Mouse (Mus musculus): ENCODE data around the gene Itgav.

Itgav gene

DNA sequence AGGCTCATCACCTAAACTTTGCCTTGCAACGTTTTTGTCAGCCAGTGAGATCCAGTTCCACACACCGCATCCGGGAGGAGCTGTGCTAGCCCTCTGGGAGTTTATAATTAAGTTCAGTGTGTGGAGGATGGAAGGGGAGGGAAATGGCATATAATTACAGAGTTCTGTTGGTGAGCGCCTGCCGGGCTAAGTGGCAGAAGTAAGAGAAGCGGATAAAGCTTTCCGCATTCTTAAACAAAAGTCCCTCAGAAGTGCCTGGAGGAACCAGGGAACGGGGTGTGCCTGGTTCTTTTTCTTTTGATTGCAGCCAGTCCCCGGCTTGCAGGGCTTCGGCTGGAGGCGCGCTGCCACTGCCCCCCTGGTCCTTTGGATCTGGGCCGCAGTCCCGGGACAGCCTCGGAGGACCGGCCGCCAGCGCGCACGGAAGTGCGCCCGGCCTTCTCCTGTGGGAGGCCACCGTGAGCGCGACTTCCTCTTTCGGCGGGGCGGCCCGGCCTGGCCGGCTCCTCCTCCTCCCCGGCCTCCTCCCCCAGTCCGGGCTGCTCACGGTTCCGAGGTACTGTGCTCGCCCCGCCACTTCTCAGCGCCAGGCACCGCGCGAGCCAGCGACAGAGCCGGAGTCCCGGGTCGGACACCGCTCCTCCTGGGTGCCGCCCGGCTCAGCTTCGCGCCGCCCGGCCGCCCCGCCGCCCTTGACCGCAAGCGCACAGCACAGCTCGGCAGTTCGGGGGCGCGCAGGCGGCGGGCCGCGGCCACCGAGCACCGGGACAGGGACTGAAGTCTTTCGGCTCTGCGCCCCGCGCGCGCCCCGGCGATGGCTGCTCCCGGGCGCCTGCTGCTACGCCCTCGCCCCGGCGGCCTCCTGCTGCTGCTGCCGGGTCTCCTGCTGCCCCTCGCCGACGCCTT lies at the start of gene Itgav:
TSS of gene Itgav (plus strand) at position 477 of the 906 bp plus-strand sequence.
- DNase-seq (ENCODE audit: low read depth, low spot score) = peak; percentile 71

DNA sequence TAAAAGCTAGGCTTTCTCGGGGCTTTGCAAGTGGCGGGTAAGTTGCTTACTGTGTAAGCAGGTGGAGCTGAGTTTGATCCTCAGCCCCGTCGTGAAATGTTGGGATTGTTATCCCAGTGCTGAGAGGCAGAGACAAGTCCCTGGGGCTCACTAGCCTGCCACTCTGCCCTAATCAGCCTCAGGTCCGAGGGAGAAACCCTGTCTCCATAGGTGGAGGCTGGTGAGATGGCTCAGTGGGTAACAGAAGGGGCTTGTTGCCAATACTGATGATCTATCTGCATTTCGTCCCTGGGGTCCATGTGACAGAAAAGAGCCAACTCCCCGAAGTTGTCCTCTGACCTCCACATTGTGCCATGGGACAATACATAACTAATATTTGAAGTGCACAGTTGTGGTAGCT lies 49.8 kb upstream of the Itgav start:
- DNase-seq (ENCODE audit: low read depth, low spot score) = no peak

DNA sequence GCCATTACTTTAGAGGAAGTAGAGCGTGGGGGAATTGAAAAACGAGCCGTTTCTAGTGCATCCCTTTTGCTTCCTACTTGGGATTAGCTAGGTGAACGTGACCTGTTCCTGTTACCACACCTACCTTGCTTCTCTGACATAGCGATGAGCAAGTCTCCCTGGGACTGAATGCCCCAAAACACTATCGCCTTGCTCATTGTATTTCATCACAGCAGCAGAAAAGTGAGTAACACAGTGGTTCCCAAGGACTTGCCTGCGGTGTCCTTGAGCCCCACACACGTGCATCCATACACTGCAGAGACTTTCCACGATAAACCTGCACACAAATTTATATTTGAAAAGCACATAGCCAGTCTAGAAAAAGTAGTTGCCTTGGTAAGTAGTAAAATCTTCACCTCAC lies 49.3 kb upstream of the Itgav start:
- no peak for DNase-seq (ENCODE audit: low read depth, low spot score)

DNA sequence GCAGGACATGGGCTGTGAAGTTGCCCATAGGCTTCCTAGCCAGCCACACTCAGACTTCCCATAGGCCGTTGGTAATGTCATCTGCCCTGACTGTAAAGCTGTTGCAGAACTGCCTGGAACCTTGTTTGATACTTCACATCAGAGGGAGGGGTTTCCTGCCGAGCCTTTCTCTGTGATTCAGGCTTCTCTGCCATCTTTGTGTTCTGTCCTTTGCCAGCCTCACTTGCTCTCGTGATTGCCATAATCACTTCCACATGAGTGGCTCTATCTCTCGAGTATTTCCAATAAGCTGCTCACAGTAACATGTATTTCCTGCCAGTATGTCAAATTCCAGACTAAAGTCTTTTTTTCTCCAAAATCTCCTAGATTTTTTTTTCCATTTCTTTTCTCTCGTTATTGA lies 48.5 kb upstream of the Itgav start:
- DNase-seq (ENCODE audit: low read depth, low spot score) = no peak

DNA sequence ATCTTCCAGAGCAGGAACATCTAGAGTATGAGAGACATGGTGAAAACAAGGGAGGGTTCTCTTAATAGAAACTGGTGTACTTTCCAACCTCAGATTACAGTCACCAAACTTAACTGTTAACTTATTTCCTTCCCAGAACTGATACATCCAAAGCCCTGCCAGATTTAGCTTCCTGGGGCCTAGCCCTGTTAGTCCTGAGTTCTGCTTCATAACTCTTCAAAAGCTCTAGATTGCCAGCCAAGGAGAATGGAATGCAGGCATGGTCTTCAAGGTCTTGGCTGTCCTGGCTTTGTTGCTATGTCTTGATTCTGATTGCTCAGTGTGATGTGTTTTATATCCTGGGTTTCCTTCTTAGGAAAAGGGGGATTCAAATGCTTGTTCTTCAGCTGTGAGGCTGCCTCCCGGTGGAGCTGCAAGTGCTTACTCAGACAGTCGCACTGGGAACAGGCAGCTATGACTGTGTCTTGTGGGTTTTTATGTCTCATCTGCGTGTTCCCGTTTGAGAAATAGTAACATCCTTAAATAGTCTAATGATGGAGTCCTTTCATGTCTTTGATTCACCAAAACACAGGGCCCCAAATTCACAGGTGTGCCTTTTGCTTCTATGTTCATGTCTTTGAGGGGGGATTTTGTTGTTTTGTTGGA lies 47.8 kb upstream of the Itgav start:
- no peak for DNase-seq (ENCODE audit: low read depth, low spot score)

DNA sequence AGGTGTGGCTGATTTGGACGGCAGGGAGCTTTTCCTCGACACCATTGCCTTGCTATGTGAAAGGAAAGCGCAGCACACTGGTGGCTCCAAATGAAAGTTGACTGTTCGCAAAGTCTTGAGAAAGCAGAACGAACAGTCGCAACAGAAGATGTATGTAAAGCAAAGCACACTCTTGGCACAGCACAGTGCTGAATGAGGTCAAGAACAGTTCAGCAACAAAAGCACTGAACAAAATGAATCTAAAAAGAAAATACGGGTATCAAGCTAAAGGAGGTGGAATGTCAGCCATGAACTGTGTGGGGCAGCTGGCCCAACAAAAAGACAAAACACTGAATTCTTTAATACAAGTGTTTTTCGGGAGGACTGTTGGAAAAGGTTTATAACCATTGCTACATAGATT lies 42.9 kb upstream of the Itgav start:
- no peak for DNase-seq (ENCODE audit: low read depth, low spot score)

DNA sequence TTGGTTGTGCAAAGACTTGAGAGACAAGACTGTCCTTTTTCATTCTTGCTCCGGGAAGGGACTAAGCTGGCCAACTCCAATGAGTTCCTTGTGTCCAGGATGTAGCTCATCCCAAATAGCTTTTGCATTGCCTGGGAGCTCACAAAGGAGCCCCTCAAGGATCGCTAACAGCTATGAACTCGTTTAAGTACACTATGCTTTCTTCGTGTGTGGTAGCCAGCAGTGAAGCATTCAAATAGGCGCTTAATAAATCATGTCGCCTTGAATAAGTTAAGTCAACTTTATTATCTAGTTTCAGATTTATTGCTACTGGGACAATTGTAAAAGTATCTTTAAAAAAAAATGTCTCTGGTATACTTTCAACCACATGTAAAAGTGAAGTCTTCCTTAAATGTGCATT lies 42.4 kb upstream of the Itgav start:
- no peak for DNase-seq (ENCODE audit: low read depth, low spot score)

DNA sequence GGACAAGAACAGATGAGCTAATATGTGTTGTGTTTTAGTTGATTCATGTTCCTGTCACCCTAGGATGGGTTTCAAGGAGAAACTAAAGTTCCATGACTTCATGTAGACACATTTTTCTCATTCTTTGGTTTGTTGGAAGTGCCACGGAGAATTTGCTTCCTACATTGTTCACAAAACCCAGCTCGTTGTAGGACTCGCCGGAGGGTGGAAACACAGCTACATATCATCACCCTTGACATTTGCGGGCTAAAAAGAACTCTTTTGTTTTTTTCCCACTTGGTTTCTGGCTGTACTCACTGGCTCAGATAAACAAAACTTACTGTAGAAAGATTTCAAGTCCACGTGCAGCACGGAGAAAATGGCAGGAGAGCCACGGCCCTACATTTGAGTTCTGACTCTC lies 41.9 kb upstream of the Itgav start:
- no peak for DNase-seq (ENCODE audit: low read depth, low spot score)

DNA sequence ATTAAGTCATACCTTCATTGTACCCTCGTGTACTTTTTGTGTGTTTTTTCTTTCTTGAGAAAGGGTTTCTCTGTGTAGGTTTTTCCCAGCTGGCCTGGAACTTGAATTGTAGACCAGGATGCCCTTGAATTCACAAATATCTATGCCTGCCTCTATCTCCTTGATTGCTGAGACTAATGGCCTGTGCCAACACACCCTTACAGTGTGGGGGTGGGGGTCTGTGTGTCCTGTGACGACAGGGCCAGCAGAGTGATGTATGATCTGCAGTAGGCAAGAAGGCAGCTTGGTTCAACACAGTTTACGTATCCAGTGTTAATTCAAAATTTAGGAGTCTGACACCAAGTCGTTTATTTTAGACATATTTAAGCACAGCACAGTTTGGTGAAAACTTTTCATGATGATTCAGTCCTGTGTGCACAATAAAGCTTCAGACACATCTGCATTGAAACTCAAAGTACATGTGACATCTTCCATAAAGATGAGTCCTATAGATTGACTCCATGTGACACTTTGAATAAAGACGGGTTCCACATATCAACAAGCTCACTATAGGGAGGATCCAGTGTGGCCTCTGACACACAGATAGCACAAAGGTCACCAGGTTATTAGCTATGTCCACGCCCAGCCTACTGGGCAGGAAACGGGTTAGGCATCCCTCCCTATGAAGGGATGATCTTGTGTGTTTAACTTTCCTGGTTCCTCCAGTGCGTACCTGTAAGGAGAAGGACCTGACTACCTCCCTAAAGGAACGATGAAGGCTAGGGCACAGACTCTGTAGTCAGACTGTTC lies 40.3 kb upstream of the Itgav start:
- DNase-seq (ENCODE audit: low read depth, low spot score) = no peak

DNA sequence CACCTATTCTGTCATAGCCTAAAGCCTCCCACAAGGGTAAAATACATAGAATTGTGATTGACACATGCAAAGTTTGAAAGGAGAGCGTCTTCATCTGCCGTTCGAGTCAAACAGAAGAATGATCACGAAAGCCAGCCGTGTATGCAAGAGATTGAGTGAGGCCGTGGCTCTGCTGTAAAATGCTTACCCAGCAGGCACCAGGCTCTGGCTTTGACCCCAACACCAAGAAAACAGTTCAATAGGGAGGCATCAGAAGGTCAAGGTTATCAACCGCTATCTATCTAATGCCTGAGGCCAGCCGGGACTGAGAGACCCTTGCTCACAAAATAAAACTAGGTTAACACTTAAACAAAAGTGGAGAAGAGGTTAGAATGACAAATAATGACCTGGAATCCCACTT lies 39.5 kb upstream of the Itgav start:
- no peak for DNase-seq (ENCODE audit: low read depth, low spot score)

DNA sequence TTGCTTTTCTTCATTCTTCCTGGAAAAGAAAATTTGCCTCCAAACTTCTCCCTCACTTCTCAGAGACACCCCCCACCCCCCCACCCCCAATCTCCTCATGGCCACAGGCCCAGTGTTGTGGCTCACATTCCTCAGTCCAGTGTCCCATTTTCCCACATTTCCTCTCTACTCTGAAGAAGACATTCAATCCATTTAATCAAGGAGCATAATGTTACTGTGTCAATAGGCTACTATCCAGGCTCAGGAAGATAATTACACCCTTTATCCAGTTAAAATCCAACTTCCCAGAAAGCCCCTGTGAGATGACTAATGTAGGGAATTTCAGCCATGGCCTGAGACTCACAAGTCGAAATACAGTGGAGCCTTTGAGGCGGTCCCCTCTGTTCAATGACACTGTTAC lies 33.8 kb upstream of the Itgav start:
- no peak for DNase-seq (ENCODE audit: low read depth, low spot score)

DNA sequence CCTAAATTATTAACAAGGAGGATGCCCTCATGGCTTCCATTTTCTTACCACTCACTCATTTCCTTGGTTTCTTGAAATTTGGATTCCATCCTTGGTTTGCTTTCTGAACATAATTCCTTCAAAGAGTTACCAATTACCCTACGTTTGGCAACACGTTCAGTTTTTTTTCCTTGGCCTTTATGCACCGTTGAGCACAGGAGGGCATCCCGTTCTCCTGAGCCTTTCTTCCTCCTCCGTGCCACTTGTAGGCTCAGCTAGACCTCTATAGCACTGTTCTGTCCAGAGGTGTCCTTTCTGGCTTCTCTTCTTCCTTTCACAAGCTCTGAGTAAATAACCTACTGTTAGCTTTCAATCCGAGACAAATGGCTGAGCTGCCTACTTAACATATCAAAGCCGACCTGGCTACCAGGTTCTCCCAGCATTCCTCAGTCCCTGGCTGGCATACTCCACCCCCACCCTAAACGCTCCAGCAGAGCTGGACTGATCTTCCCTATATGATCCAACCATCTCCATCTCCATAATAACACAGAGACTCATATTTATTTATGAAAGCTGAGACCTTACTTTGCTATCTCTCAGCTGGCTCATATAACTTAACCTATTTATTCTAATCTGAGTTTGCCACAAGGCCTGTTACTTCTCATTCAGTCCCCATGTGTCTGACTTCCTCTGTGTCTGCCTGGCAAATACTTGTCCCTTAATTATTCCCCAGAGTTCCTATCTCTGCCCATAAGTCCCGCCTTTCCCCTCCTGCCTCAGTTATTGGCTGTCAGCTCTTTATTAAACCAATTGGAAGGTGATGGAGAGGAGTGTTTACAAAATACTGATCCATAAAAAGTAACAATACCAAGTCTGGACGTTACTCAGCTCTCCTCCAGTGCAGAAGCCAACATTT lies 31.3 kb upstream of the Itgav start:
- DNase-seq (ENCODE audit: low read depth, low spot score) = no peak

DNA sequence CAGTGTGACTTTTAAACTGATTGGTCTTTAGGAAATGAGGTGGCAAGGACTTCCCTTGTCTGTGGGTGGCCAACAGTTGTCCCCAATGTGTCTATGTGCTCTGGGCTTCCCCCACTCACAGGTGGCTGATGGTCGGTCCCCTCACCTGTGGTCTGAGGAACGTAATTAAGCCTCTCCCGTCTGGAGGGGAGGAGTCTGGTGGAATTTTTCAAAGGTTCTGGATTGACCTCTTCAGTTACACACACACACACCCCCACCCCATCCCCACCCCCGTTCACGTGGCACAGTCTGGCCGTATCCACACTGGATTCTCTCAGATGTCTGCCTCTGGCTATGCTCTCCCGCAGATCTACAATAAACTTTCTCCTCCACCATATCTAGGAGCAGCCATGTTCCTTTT lies 30.1 kb upstream of the Itgav start:
- no peak for DNase-seq (ENCODE audit: low read depth, low spot score)

DNA sequence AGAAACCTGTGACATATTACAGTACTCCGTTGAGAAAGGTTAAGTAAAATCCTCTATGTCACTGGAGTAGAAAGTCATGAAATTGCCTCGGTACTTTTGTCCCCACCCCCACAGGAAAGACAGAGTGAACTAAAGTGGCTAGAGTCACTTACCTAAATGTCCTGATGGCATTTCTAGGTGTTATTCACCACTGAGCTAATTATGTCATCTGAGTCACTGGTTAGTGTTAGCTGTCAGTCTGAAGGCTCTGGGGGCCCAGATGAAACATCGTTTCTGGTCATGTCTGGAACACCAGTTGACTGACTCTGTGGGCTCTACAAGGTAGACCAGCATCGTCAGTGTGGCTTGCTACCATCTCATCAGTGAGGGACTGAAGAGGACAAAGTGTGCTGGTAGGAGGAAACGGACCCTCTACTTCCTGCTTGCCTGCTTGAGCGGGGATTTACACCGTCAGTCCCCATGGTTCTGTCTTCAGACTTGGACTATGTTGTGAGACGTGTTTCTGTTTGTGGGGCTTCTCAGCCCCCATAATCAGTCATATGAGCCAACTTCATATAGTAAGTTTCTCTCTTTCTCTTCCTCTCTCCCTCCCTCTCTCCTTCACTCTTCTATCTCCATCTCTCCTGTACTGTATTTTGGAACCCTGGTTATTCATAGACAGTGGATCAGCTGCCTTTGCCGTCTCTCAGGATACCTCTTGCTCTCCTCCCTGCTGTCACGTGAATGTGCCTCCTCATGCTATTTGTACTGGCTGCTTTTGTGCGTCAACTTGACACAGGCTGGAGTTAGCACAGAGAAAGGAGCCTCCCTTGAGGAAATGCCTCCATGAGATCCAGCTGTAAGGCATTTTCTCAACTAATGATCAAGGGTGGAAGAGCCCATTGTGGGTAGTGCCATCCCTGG lies 28.6 kb upstream of the Itgav start:
- no peak for DNase-seq (ENCODE audit: low read depth, low spot score)

DNA sequence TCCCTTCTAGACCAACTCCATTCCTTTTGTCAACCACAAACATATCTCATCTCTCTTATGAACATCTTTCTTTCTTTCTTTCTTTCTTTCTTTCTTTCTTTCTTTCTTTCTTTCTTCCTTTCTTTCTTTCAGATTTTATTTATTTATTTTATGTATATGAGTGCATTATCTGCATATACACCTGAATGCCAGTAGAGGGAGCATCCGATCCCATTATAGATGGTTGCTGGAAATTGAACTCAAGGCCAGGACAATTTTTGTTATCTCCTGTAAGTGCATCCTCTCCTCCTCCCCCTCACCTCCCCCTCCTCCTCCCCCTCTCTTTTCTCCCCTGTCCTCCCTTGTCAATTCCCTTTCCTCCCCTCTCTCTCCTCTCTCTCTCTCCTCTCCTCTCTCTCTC lies 25.7 kb upstream of the Itgav start:
- no peak for DNase-seq (ENCODE audit: low read depth, low spot score)

DNA sequence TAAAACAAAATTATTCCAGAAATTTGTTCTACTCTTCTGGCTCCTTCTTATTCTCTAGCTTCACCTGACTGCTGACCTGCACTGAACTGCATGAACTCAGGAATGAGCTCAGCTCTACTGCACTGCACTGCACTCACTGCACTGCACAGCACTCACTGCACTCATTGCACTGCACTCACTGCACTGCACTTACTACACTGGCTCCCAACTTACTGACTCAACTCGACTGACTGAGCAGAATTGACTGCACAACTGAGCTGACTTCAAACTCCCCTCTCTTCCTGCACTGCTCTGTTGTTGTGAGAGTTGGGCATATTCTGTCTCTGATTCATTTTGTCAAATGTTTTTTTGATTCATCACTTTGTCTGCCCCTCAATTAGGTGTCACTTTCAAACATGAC lies 24.9 kb upstream of the Itgav start:
- DNase-seq (ENCODE audit: low read depth, low spot score) = no peak

DNA sequence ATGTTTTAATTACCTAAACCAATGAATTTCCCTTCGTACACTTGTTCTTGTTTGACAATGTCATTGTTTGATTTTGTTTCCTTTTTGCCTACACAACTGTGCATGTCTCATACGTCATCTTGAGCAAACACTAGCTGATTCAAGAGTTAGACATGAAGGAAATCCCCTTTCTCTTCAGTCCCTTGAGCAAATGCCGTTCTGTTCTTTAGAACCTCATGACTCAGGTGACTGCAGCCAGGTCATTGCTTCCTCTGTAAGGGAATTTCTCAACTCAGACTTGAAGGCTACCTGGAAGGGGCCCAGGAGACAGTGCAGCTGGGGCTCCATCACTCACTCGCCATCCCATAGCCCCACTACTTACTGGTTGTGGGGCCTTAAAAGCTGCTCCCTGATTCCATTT lies 23.5 kb upstream of the Itgav start:
- DNase-seq (ENCODE audit: low read depth, low spot score) = no peak

DNA sequence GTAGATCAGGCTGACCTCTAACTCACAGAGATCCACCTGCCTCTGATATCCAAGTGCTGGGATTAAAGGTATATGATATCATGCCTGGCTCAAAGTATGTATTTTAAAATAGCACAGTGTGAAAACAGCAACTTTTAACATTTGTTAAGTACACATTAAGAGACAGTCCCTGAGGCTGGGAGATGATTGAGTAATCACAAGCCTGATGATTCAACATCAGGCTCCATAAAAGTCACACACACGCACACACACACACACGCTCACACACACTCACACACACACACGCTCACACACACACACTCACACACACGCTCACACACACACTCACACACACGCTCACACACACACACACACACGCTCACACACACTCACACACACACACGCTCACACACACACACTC lies 21.8 kb upstream of the Itgav start:
- no peak for DNase-seq (ENCODE audit: low read depth, low spot score)

DNA sequence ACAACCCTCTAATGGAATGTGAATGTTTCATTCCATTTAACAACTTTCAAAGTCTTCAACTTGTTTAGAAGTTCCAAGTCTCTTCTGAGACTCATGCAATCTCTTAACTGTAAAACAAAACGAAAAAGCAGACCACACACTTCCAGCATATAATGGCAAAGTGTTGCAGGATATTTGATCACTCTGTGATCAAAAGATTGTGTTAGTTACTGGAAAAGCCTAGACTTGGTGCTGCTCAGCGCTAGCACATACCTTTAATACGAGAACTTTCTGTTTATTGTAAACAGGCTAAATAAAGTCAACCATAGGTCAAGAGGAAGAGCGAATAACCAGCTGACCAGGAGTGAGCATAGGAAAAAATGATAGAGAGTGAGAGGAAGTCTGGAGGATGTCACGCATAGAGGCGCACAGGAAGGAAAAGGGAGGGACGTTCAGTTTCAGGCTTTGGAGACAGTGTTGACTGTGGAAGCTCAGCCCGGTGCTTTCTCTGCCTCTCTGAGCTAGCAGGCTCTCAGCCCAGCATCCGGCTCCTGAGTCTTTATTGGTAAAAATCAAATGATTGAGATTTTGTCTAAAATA lies 18.5 kb upstream of the Itgav start:
- DNase-seq (ENCODE audit: low read depth, low spot score) = no peak

DNA sequence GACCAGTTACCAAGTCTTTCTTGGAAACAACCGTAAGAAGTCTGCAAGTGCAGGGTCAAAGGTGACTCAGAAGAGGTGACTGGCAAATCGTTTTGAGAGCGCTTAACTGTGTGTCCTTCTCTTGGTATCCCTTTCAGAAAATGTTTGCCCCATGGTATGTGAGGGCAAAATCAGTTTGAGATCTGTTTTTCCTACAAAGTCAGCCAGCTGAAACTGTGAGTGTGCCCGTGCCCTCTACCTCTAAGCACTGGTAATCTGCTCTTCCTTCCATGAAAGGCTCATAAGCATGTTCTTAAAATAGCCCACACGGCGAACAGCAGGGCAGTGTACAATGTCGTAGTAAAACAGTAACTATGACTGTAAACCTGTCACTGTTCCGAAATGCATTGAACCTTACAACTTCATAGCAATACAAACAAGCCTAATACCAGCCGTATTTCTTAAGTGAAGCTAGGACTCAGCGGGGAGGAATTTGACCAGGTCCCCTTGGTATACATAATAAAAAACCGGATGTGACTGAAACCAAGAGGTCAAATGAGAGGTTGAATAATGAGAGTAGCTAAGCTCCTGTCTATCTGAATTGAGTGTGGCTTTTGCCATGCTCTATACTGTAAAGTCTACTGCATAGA lies 14.2 kb upstream of the Itgav start:
- DNase-seq (ENCODE audit: low read depth, low spot score) = peak; percentile 75

All from forelimb bud, embryonic 11.5 days (tissue).